Mouse (Mus musculus) forebrain, postnatal 0 days (tissue): ENCODE results near the gene Nts. TPM values are rescaled to one million over a fixed set of nuclear protein-coding genes. Genes with fewer than 3 reads are reported as not detected.
"Not testable (repeated sequence)": the region's sequence is repeated elsewhere in the genome, so short reads cannot be mapped to it uniquely, and the experiment has no call there.

Source experiments
- ATAC-seq: fragments of 200-750 bp; cut with Nextera tagmentation; 2 replicates; pipeline ENCODE4 v1.8.0; 2017; ENCODE audit warnings: mild to moderate bottlenecking, moderate library complexity
- DNase-seq: peaks from one replicate; pipeline ENCODE4 v3.0.0-alpha.2; 2015
- H3K27ac ChIP-seq: fragments of 300-500 bp; sonication (generic); 2 replicates; pipeline ENCODE4 v1.5.1; 2014; ENCODE audit warnings: low read depth, mild to moderate bottlenecking, antibody characterized with exemption, low read length, moderate library complexity, mixed read lengths
- H3K27me3 ChIP-seq: fragments of 300-500 bp; sonication (generic); 2 replicates; pipeline ENCODE4 v1.6.1; 2014; ENCODE audit warnings: mild to moderate bottlenecking, low read length, mixed read lengths; ENCODE audit not compliant: insufficient read depth
- H3K36me3 ChIP-seq: fragments of 300-500 bp; sonication (generic); 2 replicates; pipeline ENCODE4 v1.6.1; 2014; ENCODE audit warnings: mild to moderate bottlenecking, moderate library complexity; ENCODE audit not compliant: insufficient read depth
- H3K4me1 ChIP-seq: fragments of 300-500 bp; sonication (generic); 2 replicates; pipeline ENCODE4 v1.6.1; 2014; ENCODE audit warnings: antibody characterized with exemption; ENCODE audit not compliant: insufficient read depth
- H3K4me2 ChIP-seq: fragments of 300-500 bp; sonication (generic); 2 replicates; pipeline ENCODE4 v1.6.1; 2014; ENCODE audit warnings: low read depth, mild to moderate bottlenecking, moderate library complexity
- H3K4me3 ChIP-seq: fragments of 300-500 bp; sonication (generic); 2 replicates; pipeline ENCODE4 v1.5.1; 2014; ENCODE audit warnings: low read depth, low read length, mixed read lengths
- H3K9ac ChIP-seq: fragments of 300-500 bp; sonication (generic); 2 replicates; pipeline ENCODE4 v1.6.1; 2014; ENCODE audit warnings: mild to moderate bottlenecking
- H3K9me3 ChIP-seq: fragments of 300-500 bp; sonication (generic); 2 replicates; pipeline ENCODE4 v1.6.1; 2016; ENCODE audit warnings: low read length
- CTCF ChIP-seq: sonication (generic); IDR thresholded peaks from 2 replicates; pipeline ENCODE4 v1.5.1; 2016; ENCODE audit warnings: antibody characterized with exemption, control low read depth, low read depth
- WGBS: fragments of 180-500 bp; shearing (Covaris S2); extraction: QIAGEN DNeasy Blood & Tissue Kit; methylation state at CpG from one replicate; pipeline ENCODE4 v1.1.7; 2014; 5-methylcytosine and 5-hydroxymethylcytosine counted together
- polyA plus RNA-seq: library from polyadenylated mRNA; unstranded; fragments of >200 nt; fragmentation: Nextera tagmentation; extraction: Ambion mirVana; gene quantifications from 2 replicates; pipeline ENCODE4 v1.2.1, GENCODE M21; 2015
- total RNA-seq: library from RNA; depleted of rRNA; stranded (reverse); fragments of >200 nt; gene quantifications from 2 replicates; pipeline ENCODE4 v1.2.3, GENCODE M21; 2014; rRNA removed

The Nts gene
- total and polyA plus RNA-seq, 2 experiments from 2014 or later, result 70.8 to 143 TPM

DNA sequence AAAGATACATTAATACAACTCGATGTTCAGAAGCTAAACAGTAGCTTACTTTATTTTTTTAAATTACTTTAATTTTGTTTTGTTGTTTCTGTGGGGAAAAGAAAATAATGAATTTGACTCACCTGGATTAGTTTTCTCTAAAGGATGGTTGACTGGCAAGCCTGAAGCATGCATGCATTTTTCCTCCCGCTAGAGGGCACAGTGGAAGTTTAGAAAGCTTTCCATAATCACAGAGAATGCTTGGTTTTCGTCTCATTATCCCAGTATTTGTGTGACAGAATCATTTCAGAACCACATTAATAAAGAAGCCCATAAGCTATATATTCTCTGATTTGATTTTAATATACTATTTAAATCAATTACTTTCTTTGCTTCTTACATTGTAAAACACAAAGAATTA, 1.5 kb upstream of the Nts start:
- DNase-seq, result peak; percentile 72
- WGBS, result 8% methylated on average over 3 of the region's 3 CpGs
- peak; percentile 51; the same call in 1 of the 2 replicates for ATAC-seq
- Histone ChIP-seq H3K9ac (no peak overlapping the region), H3K27me3 (no peaks in the 10 kb centered on the region), H3K9me3 (no peaks in the 10 kb centered on the region), H3K4me1 (no peaks in the 10 kb centered on the region), H3K27ac (no peak overlapping the region), H3K4me2 (no peak overlapping the region), H3K36me3 (no peaks in the 10 kb centered on the region), H3K4me3 (no peak overlapping the region)
- peak; percentile 81 for TF ChIP-seq CTCF

DNA sequence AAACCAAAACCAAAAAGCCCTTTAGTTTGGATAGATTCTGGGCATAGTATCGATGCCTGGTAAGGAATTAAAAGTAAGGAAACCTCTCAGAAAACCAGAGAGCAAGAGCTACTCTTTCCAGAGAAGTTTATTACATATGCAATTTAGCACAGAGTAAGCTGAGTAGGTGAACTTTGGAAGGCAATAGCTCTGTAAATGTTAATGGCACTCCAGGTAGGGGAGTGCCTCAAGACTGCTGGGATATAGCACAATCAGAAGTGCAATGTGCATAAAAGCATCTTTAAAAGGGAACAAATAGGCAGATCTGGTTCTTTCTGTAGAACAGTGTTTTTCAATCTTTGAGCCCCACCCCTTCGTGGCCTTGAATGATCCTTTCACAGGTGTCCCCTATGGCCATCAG, 20.9 kb downstream of the Nts start:
- no peak for ATAC-seq
- Histone ChIP-seq H3K27ac (no peak overlapping the region), H3K9me3 (no peaks in the 10 kb centered on the region), H3K9ac (no peak overlapping the region), H3K4me3 (no peak overlapping the region), H3K36me3 (no peaks in the 10 kb centered on the region), H3K4me2 (no peak overlapping the region), H3K27me3 (no peaks in the 10 kb centered on the region), H3K4me1 (no peaks in the 10 kb centered on the region)
- WGBS, result 96% methylated on average over 2 of the region's 2 CpGs
- TF ChIP-seq CTCF, result no peak
- no peak for DNase-seq

DNA sequence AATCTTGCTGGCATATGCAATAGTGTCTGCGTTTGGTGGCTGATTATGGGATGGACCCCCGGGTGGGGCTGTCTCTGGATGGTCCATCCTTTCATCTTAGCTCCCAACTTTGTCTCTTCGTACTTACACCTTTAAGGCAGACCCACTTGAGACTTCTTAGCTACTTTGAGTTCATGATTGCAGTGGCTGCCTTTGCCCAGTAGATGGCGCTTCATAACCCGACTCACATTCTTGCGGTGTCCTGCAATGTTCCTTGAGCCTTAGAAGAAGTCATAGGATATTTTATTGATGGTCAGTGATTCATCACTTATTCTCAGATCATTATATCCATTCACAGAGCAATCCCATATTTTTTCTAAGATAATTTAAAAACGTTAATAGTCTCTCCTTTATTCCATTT, 38.5 kb downstream of the Nts start:
- Histone ChIP-seq H3K9ac (no peak overlapping the region), H3K36me3 (no peaks in the 10 kb centered on the region), H3K27me3 (no peaks in the 10 kb centered on the region), H3K27ac (no peak overlapping the region), H3K4me1 (no peaks in the 10 kb centered on the region), H3K4me2 (no peak overlapping the region), H3K9me3 (no peaks in the 10 kb centered on the region), H3K4me3 (no peak overlapping the region)
- DNase-seq, result peak; percentile 77
- WGBS, result 6% methylated on average over 7 of the region's 7 CpGs
- ATAC-seq, result no peak; the same call in 1 of the 2 replicates
- TF ChIP-seq CTCF, result peak; percentile 90

DNA sequence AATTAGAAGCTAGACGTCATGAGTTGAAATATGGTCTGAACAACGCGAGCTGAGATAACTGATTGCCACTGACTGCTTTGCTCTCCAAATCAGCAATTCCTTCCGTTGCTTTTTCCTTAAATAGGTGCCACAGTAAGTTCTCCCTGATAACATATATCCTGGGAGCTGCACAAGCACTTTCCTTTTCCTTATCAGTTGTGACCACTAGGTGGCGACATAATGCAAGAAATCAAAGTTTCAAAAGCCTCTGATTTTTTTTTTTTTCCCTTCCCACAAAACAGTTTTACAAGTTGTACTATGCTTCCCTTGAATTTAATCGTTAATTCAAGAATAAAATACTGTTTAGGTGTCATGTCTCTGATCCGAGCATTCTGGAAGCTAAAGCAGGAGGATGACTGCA, 40.8 kb downstream of the Nts start:
- Histone ChIP-seq H3K36me3 (no peaks in the 10 kb centered on the region), H3K4me3 (no peak overlapping the region), H3K9me3 (no peaks in the 10 kb centered on the region), H3K9ac (no peak overlapping the region), H3K27ac (no peak overlapping the region), H3K4me1 (no peaks in the 10 kb centered on the region), H3K27me3 (no peaks in the 10 kb centered on the region), H3K4me2 (no peak overlapping the region)
- 6% methylated on average over 7 of the region's 7 CpGs for WGBS
- peak; percentile 84 for TF ChIP-seq CTCF
- DNase-seq (peak; percentile 91), ATAC-seq (0 out of 2 replicates have a peak, but pooled peaks have one; percentile 32)

DNA sequence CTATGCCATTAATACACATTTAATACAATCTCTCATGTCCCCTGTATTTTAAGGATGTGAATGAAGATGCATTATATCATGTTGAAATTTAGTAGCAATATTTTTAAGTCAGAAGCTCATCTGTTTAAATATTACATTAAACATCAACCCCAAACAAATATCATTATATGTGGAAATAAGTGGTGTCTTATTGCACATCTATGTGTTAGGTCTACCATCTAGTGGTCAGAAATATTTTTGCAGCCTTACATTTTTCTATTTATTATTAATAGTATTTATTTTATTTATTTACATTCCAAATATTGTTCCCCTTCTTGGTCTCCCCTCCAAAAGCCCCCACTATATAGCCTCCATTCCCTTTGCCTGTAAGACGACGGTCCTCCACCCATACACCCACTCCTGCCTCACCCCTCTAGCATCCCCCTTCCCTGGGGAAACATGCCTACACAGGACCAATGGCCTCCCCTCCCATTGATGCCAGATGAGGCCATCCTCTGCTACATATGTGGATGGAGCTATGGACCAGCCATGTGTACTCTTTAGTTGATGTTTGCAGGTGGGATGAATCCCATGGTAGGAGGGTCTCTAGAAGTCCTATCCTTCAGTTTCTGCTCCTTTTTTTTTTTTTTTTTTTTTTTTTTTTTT, 45.3 kb downstream of the Nts start:
- Histone ChIP-seq H3K36me3 (no peaks in the 10 kb centered on the region), H3K9me3 (no peaks in the 10 kb centered on the region), H3K27ac (no peak overlapping the region), H3K4me2 (no peak overlapping the region), H3K4me3 (no peak overlapping the region), H3K9ac (no peak overlapping the region), H3K4me1 (no peaks in the 10 kb centered on the region), H3K27me3 (no peaks in the 10 kb centered on the region)
- peak; percentile 53 for TF ChIP-seq CTCF
- ATAC-seq (peak; percentile 50), DNase-seq (peak; percentile 29)
- 39% methylated on average over 2 of the region's 2 CpGs for WGBS

DNA sequence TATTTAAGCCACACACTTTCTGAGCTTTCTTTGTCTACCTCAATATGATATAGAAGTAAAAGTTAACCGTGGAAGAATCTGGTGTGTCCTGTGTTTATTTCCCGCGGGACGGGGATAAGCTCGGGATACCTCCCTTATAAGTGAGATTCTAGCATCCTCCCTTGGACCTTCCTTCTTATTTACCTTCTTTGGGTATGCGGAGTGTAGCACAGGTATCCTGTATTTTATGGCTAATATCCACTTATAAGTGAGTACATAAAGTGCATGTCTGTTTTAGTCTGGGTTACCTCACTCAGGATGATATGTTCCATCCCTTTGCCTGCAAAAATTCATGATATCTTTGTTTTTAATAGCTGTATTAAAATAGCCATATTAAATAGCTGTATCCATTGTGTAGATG, 54.8 kb downstream of the Nts start:
- H3K4me2 ChIP-seq, result 0 out of 2 replicates have a peak overlapping the region, but pooled peaks have one; percentile 19
- 53% methylated on average over 6 of the region's 6 CpGs for WGBS

DNA sequence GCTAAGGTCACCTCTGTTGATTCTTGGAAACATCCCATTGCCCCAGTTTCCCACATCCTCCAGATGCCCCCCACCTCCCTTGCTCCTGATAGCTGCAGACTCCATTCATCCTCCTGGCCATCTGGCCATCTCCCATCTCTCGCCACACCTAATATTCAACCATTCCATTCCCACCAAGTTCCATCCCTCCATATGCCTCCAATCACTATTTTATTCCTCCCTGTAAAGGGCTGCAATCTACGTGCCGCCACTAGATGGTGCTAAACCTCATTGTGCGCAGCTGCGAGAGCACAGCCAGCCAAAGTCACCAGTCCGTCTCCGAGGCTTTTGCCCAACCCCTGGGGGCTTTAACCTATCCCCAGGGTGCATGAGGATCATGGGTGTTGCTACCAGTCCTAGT, 55.2 kb downstream of the Nts start:
- H3K4me3 ChIP-seq, H3K27ac ChIP-seq, H3K27me3 ChIP-seq, H3K9ac ChIP-seq, H3K4me1 ChIP-seq, H3K9me3 ChIP-seq, H3K36me3 ChIP-seq, H3K4me2 ChIP-seq: not testable (repeated sequence)
- peak; percentile 61 for TF ChIP-seq CTCF
- ATAC-seq (peak; percentile 42; the same call in 1 of the 2 replicates), DNase-seq (peak; percentile 10)
- 3% methylated on average over 5 of the region's 7 CpGs for WGBS

More for the DNA sequence above, 54.8 kb downstream of the Nts start:
- not testable (repeated sequence) for ATAC-seq, DNase-seq, H3K27me3 ChIP-seq, H3K9me3 ChIP-seq, H3K4me3 ChIP-seq, H3K27ac ChIP-seq, H3K36me3 ChIP-seq, H3K4me1 ChIP-seq, H3K9ac ChIP-seq

Other genes with a start within 250 kb of the Nts start
- gene Rassf9, start 21.7 kb upstream of the Nts start, total RNA-seq, result 2.6 and 2.7 TPM in 2 replicates
- 2.6 TPM in 2 replicates for gene Rassf9, start 21.7 kb upstream of the Nts start, polyA plus RNA-seq